Mouse (Mus musculus) megakaryocyte, embryonic 14.5 days (primary cell): ENCODE measurements around the gene Gm7030.
"Not testable (repeated sequence)": the region's sequence is repeated elsewhere in the genome, so short reads cannot be mapped to it uniquely, and the experiment has no call there.

ENCODE experiments used
- FLI1 ChIP-seq: IDR thresholded peaks from 2 replicates; pipeline ENCODE4 v1.6.1; 2012; ENCODE audit warnings: low read length, inconsistent platforms, mixed read lengths
- GATA1 ChIP-seq: IDR thresholded peaks from 3 replicates; pipeline ENCODE4 v1.6.1; 2012; ENCODE audit warnings: mixed read lengths, low read length, inconsistent platforms, borderline replicate concordance

DNA sequence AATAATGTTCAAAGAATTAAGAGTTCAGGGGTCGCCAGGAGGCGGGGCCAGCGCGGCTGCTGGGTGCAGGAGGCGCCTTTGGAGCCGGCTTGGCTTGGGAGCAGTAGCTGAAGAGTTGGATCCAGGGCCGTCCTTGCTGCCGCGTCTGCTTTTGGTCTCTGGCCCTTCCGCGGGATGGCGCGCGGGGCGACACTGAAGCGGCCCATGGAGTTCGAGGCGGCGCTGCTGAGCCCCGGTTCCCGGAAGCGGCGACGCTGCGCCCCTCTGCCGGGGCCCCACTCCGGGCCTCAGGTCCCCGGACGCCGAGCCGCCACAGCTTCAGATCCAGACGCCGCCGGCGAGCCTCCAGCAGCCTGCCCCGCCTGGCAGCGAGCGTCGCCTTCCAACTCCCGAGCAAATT, 49.7 kb upstream of the Gm7030 start:
- TF ChIP-seq FLI1, GATA1: not testable (repeated sequence)
